Mouse (Mus musculus): ENCODE measurements at regions not wholly inside any gene's neighbourhood (a gene's known extent, or its start where the extent isn't known, plus 50 kb on each side); places are given as distances from the start of the nearest gene placed in this dataset.
"Not testable (repeated sequence)": the region's sequence is repeated elsewhere in the genome, so short reads cannot be mapped to it uniquely, and the experiment has no call there.

DNA sequence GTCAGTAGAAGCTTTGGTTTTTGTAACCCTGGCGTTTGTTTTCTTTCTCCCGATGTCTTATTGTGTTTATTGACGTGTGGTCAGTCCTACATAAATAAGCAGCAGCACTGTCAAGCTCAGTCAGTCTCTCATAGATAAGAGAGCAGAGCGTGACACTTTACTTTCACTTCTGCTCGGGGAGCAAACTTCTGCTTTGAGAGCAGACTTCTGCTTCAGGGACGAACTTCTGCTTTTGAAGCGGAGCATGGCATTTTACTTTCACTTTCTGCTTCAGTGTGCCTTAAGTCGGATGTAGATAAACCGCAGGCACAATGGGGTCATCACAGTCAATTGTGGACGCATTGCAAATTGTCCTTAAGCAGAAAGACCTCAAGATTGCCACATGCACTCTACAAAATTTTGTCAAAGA lies 466.0 kb downstream of the Gm11232 start:
- Histone ChIP-seq H3K9me3 (ENCODE audit: control insufficient read depth, low read length) (peaks cover 3% of the 10 kb centered on the region), H3K27me3 (ENCODE audit: control insufficient read depth) (no peaks in the 10 kb centered on the region), H3K4me3 (replicated peaks) (peak overlapping the region; percentile 60), H3K4me1 (ENCODE audit: control insufficient read depth) (peaks cover 3% of the 10 kb centered on the region), H3K36me3 (ENCODE audit: control insufficient read depth) (no peaks in the 10 kb centered on the region)
- no peak for TF ChIP-seq TAL1 (IDR thresholded peaks at IDR 0.05; ENCODE audit: low read length)
- TF ChIP-seq GATA1 (IDR thresholded peaks at IDR 0.05; ENCODE audit: low read length) = no peak

DNA sequence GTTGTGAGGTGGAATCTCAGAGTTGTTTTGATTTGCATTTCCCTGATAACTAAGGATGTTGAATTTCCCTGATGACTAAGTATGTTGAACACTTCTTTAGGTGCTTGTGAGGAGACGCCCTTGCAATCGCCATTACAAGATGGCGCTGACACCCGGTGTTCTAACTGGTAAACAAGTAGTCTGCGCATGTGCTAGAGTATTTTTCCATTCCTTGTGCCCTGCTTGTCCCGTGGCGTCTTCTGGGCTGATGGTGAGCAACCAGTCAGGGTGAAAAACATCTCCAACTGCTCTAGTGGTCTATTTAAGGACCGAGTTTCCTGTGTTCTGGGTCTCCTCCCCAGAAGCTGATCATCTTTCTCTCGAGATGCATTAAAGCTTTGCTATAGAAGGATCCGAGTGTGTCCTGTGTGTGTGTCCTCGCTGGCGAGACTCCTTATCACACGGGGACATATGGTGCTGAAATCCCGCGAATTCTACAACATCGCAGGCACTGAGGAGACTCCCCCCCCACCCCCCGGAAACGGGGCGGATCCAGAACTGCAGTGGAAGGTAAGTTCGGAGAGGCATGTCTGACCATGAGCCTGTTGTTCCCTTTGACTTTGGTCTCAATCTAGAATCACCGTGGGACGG lies 466.5 kb downstream of the Gm11232 start:
- H3K36me3 ChIP-seq (ENCODE audit: control insufficient read depth); H3K9me3 ChIP-seq (ENCODE audit: control insufficient read depth, low read length); H3K4me1 ChIP-seq (ENCODE audit: control insufficient read depth); H3K27me3 ChIP-seq (ENCODE audit: control insufficient read depth): not testable (repeated sequence)
- peak overlapping the region; percentile 60 for H3K4me3 ChIP-seq (replicated peaks)

DNA sequence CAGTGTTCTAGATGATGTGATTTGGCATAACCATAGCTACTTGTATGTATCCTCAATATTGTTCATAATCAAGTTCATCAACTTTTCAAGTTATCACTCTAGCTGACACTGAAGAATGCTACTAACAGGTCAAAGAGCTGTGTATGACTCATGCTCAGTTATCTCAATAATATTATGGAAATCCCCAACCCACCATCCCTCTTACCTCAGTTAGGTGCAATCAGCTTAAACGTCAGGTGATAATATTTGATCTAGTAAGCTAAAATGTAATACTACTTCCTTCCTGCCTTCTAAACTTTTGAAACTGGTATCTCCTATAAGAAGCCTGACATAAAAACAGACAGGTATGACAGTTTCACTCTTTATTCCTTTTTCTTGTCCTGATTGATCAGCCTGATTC lies 474.6 kb downstream of the Gm11232 start:
- Histone ChIP-seq H3K27me3 (ENCODE audit: control insufficient read depth) (no peaks in the 10 kb centered on the region), H3K4me1 (ENCODE audit: control insufficient read depth) (no peaks in the 10 kb centered on the region), H3K9me3 (ENCODE audit: control insufficient read depth, low read length) (no peaks in the 10 kb centered on the region), H3K4me3 (replicated peaks) (no peak overlapping the region), H3K36me3 (ENCODE audit: control insufficient read depth) (no peaks in the 10 kb centered on the region)
- TF ChIP-seq TAL1 (IDR thresholded peaks at IDR 0.05; ENCODE audit: low read length) (no peak), GATA1 (IDR thresholded peaks at IDR 0.05; ENCODE audit: low read length) (no peak)

DNA sequence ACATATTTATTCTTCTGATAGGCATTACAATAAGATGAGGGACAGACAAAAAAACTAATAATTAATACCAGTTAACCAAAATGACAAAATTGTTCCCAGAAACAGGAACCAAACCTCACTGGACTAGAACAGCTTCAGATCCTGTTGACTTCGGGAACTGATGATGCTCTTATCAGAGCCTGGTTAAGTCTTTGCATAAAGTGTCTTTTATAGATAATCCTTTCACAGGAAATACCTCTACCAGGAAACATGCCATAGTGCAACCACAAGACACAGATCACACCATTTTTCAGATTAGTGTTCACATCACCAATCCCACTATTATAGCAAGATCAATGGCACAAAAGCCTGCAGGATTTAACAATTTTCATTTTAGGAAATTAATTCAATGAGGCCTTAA lies 478.1 kb downstream of the Gm11232 start:
- no peaks in the 10 kb centered on the region; the same call in 1 of the 2 replicates for H3K9me3 ChIP-seq (ENCODE audit: control insufficient read depth, low read length)
- TF ChIP-seq GATA1 (IDR thresholded peaks at IDR 0.05; ENCODE audit: low read length) (no peak), TAL1 (IDR thresholded peaks at IDR 0.05; ENCODE audit: low read length) (no peak)
- no peaks in the 10 kb centered on the region for H3K4me1 ChIP-seq (ENCODE audit: control insufficient read depth)
- H3K36me3 ChIP-seq (ENCODE audit: control insufficient read depth) = no peaks in the 10 kb centered on the region
- no peaks in the 10 kb centered on the region for H3K27me3 ChIP-seq (ENCODE audit: control insufficient read depth)
- no peak overlapping the region for H3K4me3 ChIP-seq (replicated peaks)

DNA sequence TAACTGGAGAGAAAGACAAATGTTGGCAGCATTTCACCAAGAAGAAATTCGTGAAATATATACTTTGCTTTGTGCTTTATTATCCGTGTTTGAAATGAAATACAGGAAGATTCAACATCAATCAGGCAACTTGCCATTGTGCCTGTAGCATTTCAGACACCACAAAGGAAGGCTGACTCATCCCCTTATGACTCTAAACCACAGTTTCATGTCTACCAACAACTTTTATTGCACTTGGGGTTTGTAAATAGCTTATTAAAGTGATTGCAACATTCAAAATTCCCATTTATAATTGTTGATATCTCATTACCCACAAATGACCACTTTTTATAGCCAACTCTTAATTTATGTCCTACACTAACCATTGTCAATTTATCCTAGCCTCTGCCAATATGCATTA lies 497.9 kb downstream of the Gm11232 start:
- no peaks in the 10 kb centered on the region for H3K36me3 ChIP-seq (ENCODE audit: control insufficient read depth)
- peaks cover 2% of the 10 kb centered on the region; the same call in 1 of the 2 replicates for H3K9me3 ChIP-seq (ENCODE audit: control insufficient read depth, low read length)
- no peaks in the 10 kb centered on the region for H3K4me1 ChIP-seq (ENCODE audit: control insufficient read depth)
- H3K27me3 ChIP-seq (ENCODE audit: control insufficient read depth) = no peaks in the 10 kb centered on the region
- TF ChIP-seq GATA1 (IDR thresholded peaks at IDR 0.05; ENCODE audit: low read length) (no peak), TAL1 (IDR thresholded peaks at IDR 0.05; ENCODE audit: low read length) (no peak)
- H3K4me3 ChIP-seq (replicated peaks) = no peak overlapping the region

DNA sequence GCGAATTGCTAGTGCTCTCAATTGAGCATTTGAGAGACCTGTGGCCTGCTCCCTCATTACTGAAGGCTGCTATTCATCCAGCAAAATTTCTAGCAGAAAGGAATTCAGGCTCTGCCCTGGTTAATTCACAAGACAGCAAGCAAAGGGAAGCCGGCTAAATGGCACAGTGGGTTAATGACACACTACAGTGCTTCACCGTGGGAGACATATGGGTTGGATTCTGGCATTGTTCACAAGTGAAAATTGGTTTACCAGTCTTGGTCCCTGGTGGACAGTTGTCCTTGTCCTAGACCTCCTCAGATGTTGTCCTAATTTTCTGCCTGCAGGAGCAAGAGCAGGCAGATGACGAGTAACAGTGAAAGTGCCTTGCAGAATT lies 527.3 kb downstream of the Gm11232 start:
- H3K27me3 ChIP-seq (ENCODE audit: control insufficient read depth) = no peaks in the 10 kb centered on the region
- peaks cover 3% of the 10 kb centered on the region; the same call in 1 of the 2 replicates for H3K9me3 ChIP-seq (ENCODE audit: control insufficient read depth, low read length)
- H3K36me3 ChIP-seq (ENCODE audit: control insufficient read depth) = no peaks in the 10 kb centered on the region
- TF ChIP-seq GATA1 (IDR thresholded peaks at IDR 0.05; ENCODE audit: low read length) = no peak
- no peak for TF ChIP-seq TAL1 (IDR thresholded peaks at IDR 0.05; ENCODE audit: low read length)
- no peaks in the 10 kb centered on the region for H3K4me1 ChIP-seq (ENCODE audit: control insufficient read depth)
- no peak overlapping the region for H3K4me3 ChIP-seq (replicated peaks)

DNA sequence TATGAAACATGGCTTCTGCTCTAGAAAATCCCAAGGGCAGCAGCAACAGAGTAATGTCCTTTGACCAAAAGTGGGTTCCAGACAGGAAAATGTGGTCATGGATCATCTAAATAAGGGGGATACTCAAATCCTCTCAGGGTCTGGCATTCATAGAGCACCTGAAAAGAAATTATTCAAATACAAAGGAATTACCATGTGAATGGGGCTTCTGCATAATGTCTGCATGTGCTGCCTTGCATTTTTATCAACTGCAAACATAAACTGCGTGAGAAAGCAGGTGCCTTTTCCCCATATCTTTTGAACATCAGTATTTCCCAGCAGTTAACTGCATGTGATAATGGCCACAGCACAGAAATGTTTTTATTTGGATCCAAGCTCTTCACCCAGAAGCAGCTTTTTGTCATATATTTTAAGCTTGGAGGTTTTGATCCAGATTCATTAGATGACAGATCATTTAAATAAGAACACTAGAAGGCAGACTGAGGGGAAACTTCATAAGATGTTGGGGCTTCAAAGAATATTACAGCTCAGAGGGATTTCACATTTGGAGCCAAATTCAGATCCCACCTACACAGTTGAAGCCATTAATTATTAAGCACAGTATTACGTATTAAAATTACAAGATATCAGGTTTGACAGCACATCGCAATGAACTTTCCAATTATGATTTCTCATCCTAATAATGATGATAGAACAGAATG lies 527.8 kb downstream of the Gm11232 start:
- Histone ChIP-seq H3K4me3 (replicated peaks) (no peak overlapping the region), H3K27me3 (ENCODE audit: control insufficient read depth) (no peaks in the 10 kb centered on the region), H3K36me3 (ENCODE audit: control insufficient read depth) (no peaks in the 10 kb centered on the region), H3K4me1 (ENCODE audit: control insufficient read depth) (no peaks in the 10 kb centered on the region), H3K9me3 (ENCODE audit: control insufficient read depth, low read length) (no peaks in the 10 kb centered on the region)
- TF ChIP-seq TAL1 (IDR thresholded peaks at IDR 0.05; ENCODE audit: low read length) = no peak

DNA sequence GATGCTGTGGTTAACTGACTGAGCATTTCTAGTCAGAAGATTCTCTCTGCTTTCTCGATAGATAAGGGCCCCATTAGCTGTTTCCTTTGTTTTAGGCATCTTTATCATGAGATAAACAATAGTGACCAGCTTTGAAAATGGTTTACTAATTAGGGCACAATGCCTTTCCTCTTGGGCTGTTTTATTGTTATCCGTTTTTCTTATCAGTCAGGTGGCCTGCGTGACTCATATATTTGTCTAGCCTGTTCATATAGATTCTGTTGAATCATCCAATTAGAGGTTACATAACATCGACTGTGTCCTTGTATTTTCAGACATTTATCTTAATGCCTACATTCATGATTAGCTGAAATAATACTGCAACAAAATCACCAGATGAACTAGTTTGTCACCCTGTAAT lies 531.1 kb downstream of the Gm11232 start:
- Histone ChIP-seq H3K4me1 (ENCODE audit: control insufficient read depth) (no peaks in the 10 kb centered on the region), H3K9me3 (ENCODE audit: control insufficient read depth, low read length) (no peaks in the 10 kb centered on the region), H3K27me3 (ENCODE audit: control insufficient read depth) (no peaks in the 10 kb centered on the region), H3K36me3 (ENCODE audit: control insufficient read depth) (no peaks in the 10 kb centered on the region), H3K4me3 (replicated peaks) (no peak overlapping the region)
- no peak for TF ChIP-seq GATA1 (IDR thresholded peaks at IDR 0.05; ENCODE audit: low read length)
- no peak for TF ChIP-seq TAL1 (IDR thresholded peaks at IDR 0.05; ENCODE audit: low read length)

DNA sequence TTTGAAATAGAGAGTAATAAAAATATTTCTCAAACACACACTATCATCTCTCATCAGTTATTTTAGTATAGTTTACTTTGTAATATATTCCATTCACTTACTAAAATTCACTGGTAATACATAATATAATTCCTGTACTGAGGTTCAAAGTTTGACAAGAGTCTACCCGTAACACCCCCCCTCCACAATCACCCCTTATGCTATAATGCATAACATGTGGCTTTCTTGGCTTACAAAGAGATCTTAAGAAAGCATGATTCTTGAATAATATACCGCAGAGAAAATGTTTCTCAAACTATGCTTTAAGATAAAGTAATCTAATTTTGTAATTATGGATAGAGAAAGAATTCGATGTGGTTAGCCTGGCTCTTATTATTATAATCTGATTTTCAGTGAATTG lies 539.7 kb downstream of the Gm11232 start:
- Histone ChIP-seq H3K4me1 (ENCODE audit: control insufficient read depth) (no peaks in the 10 kb centered on the region), H3K4me3 (replicated peaks) (no peak overlapping the region), H3K9me3 (ENCODE audit: control insufficient read depth, low read length) (no peaks in the 10 kb centered on the region), H3K27me3 (ENCODE audit: control insufficient read depth) (no peaks in the 10 kb centered on the region), H3K36me3 (ENCODE audit: control insufficient read depth) (no peaks in the 10 kb centered on the region)
- TF ChIP-seq GATA1 (IDR thresholded peaks at IDR 0.05; ENCODE audit: low read length) (no peak), TAL1 (IDR thresholded peaks at IDR 0.05; ENCODE audit: low read length) (no peak)

DNA sequence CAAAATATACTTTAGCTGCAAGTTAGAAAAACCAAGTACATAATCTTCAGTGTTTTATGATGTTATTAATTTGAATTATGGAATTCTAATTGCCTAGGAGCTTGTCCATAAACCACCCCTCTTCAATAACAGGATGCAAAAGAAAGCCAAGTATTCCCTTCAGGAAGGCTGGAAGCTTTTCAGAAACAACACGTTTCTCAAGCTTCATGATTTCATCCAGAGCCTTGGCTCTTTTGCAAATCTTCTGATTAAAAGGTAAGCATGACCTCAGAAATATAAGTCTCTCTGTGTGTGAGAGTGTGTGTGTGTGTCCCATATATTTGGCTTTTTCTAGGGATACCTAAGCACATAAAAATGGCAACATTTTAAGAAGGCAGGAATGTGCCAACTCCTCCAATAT lies 570.0 kb downstream of the Gm11232 start:
- no peaks in the 10 kb centered on the region for H3K27me3 ChIP-seq (ENCODE audit: control insufficient read depth)
- no peaks in the 10 kb centered on the region for H3K4me1 ChIP-seq (ENCODE audit: control insufficient read depth)
- TF ChIP-seq GATA1 (IDR thresholded peaks at IDR 0.05; ENCODE audit: low read length) = no peak
- no peak for TF ChIP-seq TAL1 (IDR thresholded peaks at IDR 0.05; ENCODE audit: low read length)
- no peaks in the 10 kb centered on the region for H3K36me3 ChIP-seq (ENCODE audit: control insufficient read depth)
- no peak overlapping the region for H3K4me3 ChIP-seq (replicated peaks)
- no peaks in the 10 kb centered on the region for H3K9me3 ChIP-seq (ENCODE audit: control insufficient read depth, low read length)
